Mouse (Mus musculus) neural tube, embryonic 13.5 days (tissue): ENCODE measurements around the gene Lnx1. TPM values are rescaled to one million over a fixed set of nuclear protein-coding genes. Genes with fewer than 3 reads are reported as not detected.

Experiments used
- ATAC-seq: fragments of 200-750 bp; cut with Nextera tagmentation; 2 replicates; pipeline ENCODE4 v1.8.0; 2017; ENCODE audit warnings: low read depth, mild to moderate bottlenecking, moderate TSS enrichment, moderate library complexity
- H3K27ac ChIP-seq: fragments of 300-500 bp; sonication (generic); replicated peaks from 2 replicates; pipeline ENCODE4 v1.5.1; 2015; ENCODE audit warnings: moderate library complexity, mild to moderate bottlenecking, inconsistent platforms
- H3K27me3 ChIP-seq: fragments of 300-500 bp; sonication (generic); 2 replicates; pipeline ENCODE4 v1.6.1; 2015; ENCODE audit warnings: mild to moderate bottlenecking, inconsistent platforms
- H3K36me3 ChIP-seq: fragments of 300-500 bp; sonication (generic); 2 replicates; pipeline ENCODE4 v1.6.1; 2015; ENCODE audit warnings: mild to moderate bottlenecking, inconsistent platforms
- H3K4me1 ChIP-seq: fragments of 300-500 bp; sonication (generic); replicated peaks from 2 replicates; pipeline ENCODE4 v1.6.1; 2015; ENCODE audit warnings: inconsistent platforms
- H3K4me2 ChIP-seq: fragments of 300-500 bp; sonication (generic); 2 replicates; pipeline ENCODE4 v1.6.1; 2015; ENCODE audit warnings: inconsistent platforms, mild to moderate bottlenecking, moderate library complexity
- H3K4me3 ChIP-seq: fragments of 300-500 bp; sonication (generic); 2 replicates; pipeline ENCODE4 v1.5.1; 2015; ENCODE audit warnings: mild to moderate bottlenecking, inconsistent platforms
- H3K9ac ChIP-seq: fragments of 300-500 bp; sonication (generic); 2 replicates; pipeline ENCODE4 v1.6.1; 2015; ENCODE audit warnings: moderate library complexity, mild to moderate bottlenecking, inconsistent platforms
- H3K9me3 ChIP-seq: fragments of 300-500 bp; sonication (generic); 2 replicates; pipeline ENCODE4 v1.6.1; 2016; ENCODE audit warnings: inconsistent platforms
- WGBS: fragments of 180-500 bp; shearing (Covaris S2); methylation state at CpG from one replicate; pipeline ENCODE4 v1.1.7; 2015; 5-methylcytosine and 5-hydroxymethylcytosine counted together
- polyA plus RNA-seq: library from polyadenylated mRNA; unstranded; fragments of >200 nt; fragmentation: Nextera tagmentation; extraction: Ambion mirVana; gene quantifications from 2 replicates; pipeline ENCODE4 v1.2.1, GENCODE M21; 2015

Lnx1 gene
- polyA plus RNA-seq, 1 experiment from 2014 or later: 3.2 TPM

- Histone ChIP-seq H3K27me3 (no peaks in the 10 kb centered on the region), H3K27ac (no peak overlapping the region), H3K9ac (no peak overlapping the region), H3K4me3 (no peak overlapping the region), H3K36me3 (no peaks in the 10 kb centered on the region), H3K9me3 (peaks cover 6% of the 10 kb centered on the region; the same call in 1 of the 2 replicates), H3K4me1 (peaks cover 18% of the 10 kb centered on the region), H3K4me2 (no peak overlapping the region)
- no peak for ATAC-seq
- 64% methylated on average over 4 of the region's 4 CpGs for WGBS
Measured at GRCm38 (mm10) chr5:74725541-74725940, 22.8 kb upstream of the Lnx1 start.

GRCm38 (mm10) chr5:74721816-74722215 lies 19.1 kb upstream of the Lnx1 start:
- Histone ChIP-seq H3K27ac (no peak overlapping the region), H3K27me3 (no peaks in the 10 kb centered on the region), H3K4me3 (no peak overlapping the region), H3K4me1 (peaks cover 15% of the 10 kb centered on the region), H3K9me3 (peaks cover 6% of the 10 kb centered on the region; the same call in 1 of the 2 replicates), H3K4me2 (no peak overlapping the region), H3K9ac (no peak overlapping the region), H3K36me3 (no peaks in the 10 kb centered on the region)
- 74% methylated on average over 3 of the region's 3 CpGs for WGBS
- no peak for ATAC-seq

GRCm38 (mm10) chr5:74720661-74721060 lies 17.9 kb upstream of the Lnx1 start:
- H3K4me3 ChIP-seq: no peak overlapping the region
- no peak overlapping the region for H3K4me2 ChIP-seq
- no peaks in the 10 kb centered on the region for H3K27me3 ChIP-seq
- H3K9ac ChIP-seq: no peak overlapping the region
- peaks cover 6% of the 10 kb centered on the region; the same call in 1 of the 2 replicates for H3K9me3 ChIP-seq
- 60% methylated on average over 9 of the region's 9 CpGs for WGBS
- H3K4me1 ChIP-seq: peaks cover 15% of the 10 kb centered on the region
- no peak overlapping the region for H3K27ac ChIP-seq
- ATAC-seq: peak; percentile 47; the same call in 1 of the 2 replicates
- no peaks in the 10 kb centered on the region for H3K36me3 ChIP-seq

GRCm38 (mm10) chr5:74716165-74716564 lies 13.5 kb upstream of the Lnx1 start:
- Histone ChIP-seq H3K4me3 (no peak overlapping the region), H3K4me2 (no peak overlapping the region), H3K9me3 (no peaks in the 10 kb centered on the region), H3K27ac (no peak overlapping the region), H3K36me3 (no peaks in the 10 kb centered on the region), H3K9ac (no peak overlapping the region), H3K27me3 (no peaks in the 10 kb centered on the region), H3K4me1 (peaks cover 8% of the 10 kb centered on the region; the same call in 1 of the 2 replicates)
- ATAC-seq: no peak
- 12% methylated on average over 7 of the region's 7 CpGs for WGBS

GRCm38 (mm10) chr5:74712811-74713210 lies 10.1 kb upstream of the Lnx1 start:
- no peak overlapping the region for H3K4me3 ChIP-seq
- no peaks in the 10 kb centered on the region for H3K27me3 ChIP-seq
- no peak overlapping the region for H3K27ac ChIP-seq
- no peaks in the 10 kb centered on the region for H3K9me3 ChIP-seq
- ATAC-seq: no peak
- no peaks in the 10 kb centered on the region for H3K4me1 ChIP-seq
- H3K9ac ChIP-seq: no peak overlapping the region
- whole genome bisulfite sequencing: 84% methylated on average over 4 of the region's 4 CpGs
- H3K4me2 ChIP-seq: no peak overlapping the region
- no peaks in the 10 kb centered on the region for H3K36me3 ChIP-seq

GRCm38 (mm10) chr5:74711988-74712387 lies 9.3 kb upstream of the Lnx1 start:
- Histone ChIP-seq H3K4me3 (no peak overlapping the region), H3K4me1 (no peaks in the 10 kb centered on the region), H3K9ac (no peak overlapping the region), H3K27ac (no peak overlapping the region), H3K4me2 (no peak overlapping the region), H3K36me3 (no peaks in the 10 kb centered on the region), H3K9me3 (no peaks in the 10 kb centered on the region), H3K27me3 (no peaks in the 10 kb centered on the region)
- 97% methylated on average over 2 of the region's 2 CpGs for WGBS
- no peak for ATAC-seq

GRCm38 (mm10) chr5:74711056-74711455 lies 8.3 kb upstream of the Lnx1 start:
- Histone ChIP-seq H3K9ac (no peak overlapping the region), H3K4me1 (0 out of 2 replicates have a peak, but pooled peaks cover 5% of the 10 kb centered on the region), H3K4me2 (no peak overlapping the region), H3K36me3 (no peaks in the 10 kb centered on the region), H3K27me3 (no peaks in the 10 kb centered on the region), H3K9me3 (no peaks in the 10 kb centered on the region), H3K4me3 (no peak overlapping the region), H3K27ac (no peak overlapping the region)
- WGBS: 82% methylated on average over 1 of the region's 1 CpGs
- ATAC-seq: no peak

GRCm38 (mm10) chr5:74710181-74710580 lies 7.5 kb upstream of the Lnx1 start:
- Histone ChIP-seq H3K4me3 (no peak overlapping the region), H3K36me3 (no peaks in the 10 kb centered on the region), H3K4me1 (0 out of 2 replicates have a peak, but pooled peaks cover 6% of the 10 kb centered on the region), H3K27me3 (no peaks in the 10 kb centered on the region; the same call in 1 of the 2 replicates), H3K9me3 (no peaks in the 10 kb centered on the region), H3K27ac (no peak overlapping the region), H3K4me2 (no peak overlapping the region), H3K9ac (no peak overlapping the region)
- ATAC-seq: no peak
- WGBS: 90% methylated on average over 4 of the region's 4 CpGs

- H3K9me3 ChIP-seq: no peaks in the 10 kb centered on the region
- H3K36me3 ChIP-seq: no peaks in the 10 kb centered on the region
- WGBS: 1% methylated on average over 8 of the region's 8 CpGs
- no peaks in the 10 kb centered on the region; the same call in 1 of the 2 replicates for H3K27me3 ChIP-seq
- H3K9ac ChIP-seq: 0 out of 2 replicates have a peak overlapping the region, but pooled peaks have one; percentile 45
- peak overlapping the region; percentile 37 for H3K4me3 ChIP-seq
- no peak overlapping the region for H3K27ac ChIP-seq
- ATAC-seq: peak; percentile 94
- peaks cover 20% of the 10 kb centered on the region for H3K4me1 ChIP-seq
- peak overlapping the region; percentile 57 for H3K4me2 ChIP-seq
Measured at GRCm38 (mm10) chr5:74704460-74704790, 1.7 kb upstream of the Lnx1 start.

GRCm38 (mm10) chr5:74703741-74704459 lies 1.2 kb upstream of the Lnx1 start:
- Histone ChIP-seq H3K9me3 (no peaks in the 10 kb centered on the region), H3K4me2 (peak overlapping the region; percentile 57), H3K9ac (peak overlapping the region; percentile 45; the same call in 1 of the 2 replicates), H3K4me3 (peak overlapping the region; percentile 37), H3K27ac (no peak overlapping the region), H3K27me3 (no peaks in the 10 kb centered on the region; the same call in 1 of the 2 replicates), H3K36me3 (no peaks in the 10 kb centered on the region), H3K4me1 (peaks cover 20% of the 10 kb centered on the region)
- ATAC-seq: peak; percentile 86
- WGBS: 15% methylated on average over 17 of the region's 17 CpGs

GRCm38 (mm10) chr5:74700918-74701317 lies 1.8 kb downstream of the Lnx1 start:
- no peak for ATAC-seq

GRCm38 (mm10) chr5:74699673-74700072 lies 3.0 kb downstream of the Lnx1 start:
- H3K4me1 ChIP-seq: peaks cover 9% of the 10 kb centered on the region
- H3K4me3 ChIP-seq: no peak overlapping the region
- no peaks in the 10 kb centered on the region for H3K36me3 ChIP-seq
- no peaks in the 10 kb centered on the region for H3K27me3 ChIP-seq
- WGBS: 89% methylated on average over 1 of the region's 1 CpGs
- no peak for ATAC-seq
- no peak overlapping the region for H3K4me2 ChIP-seq
- no peak overlapping the region for H3K9ac ChIP-seq
- no peak overlapping the region for H3K27ac ChIP-seq
- H3K9me3 ChIP-seq: no peaks in the 10 kb centered on the region

More at GRCm38 (mm10) chr5:74700918-74701317, 1.8 kb downstream of the Lnx1 start:
- H3K9ac ChIP-seq: no peak overlapping the region
- 86% methylated on average over 2 of the region's 2 CpGs for WGBS
- no peak overlapping the region for H3K4me2 ChIP-seq
- H3K36me3 ChIP-seq: no peaks in the 10 kb centered on the region
- no peak overlapping the region for H3K4me3 ChIP-seq
- H3K9me3 ChIP-seq: no peaks in the 10 kb centered on the region
- H3K4me1 ChIP-seq: peaks cover 14% of the 10 kb centered on the region
- no peaks in the 10 kb centered on the region; the same call in 1 of the 2 replicates for H3K27me3 ChIP-seq
- no peak overlapping the region for H3K27ac ChIP-seq

- Histone ChIP-seq H3K9me3 (no peaks in the 10 kb centered on the region), H3K27ac (no peak overlapping the region), H3K27me3 (no peaks in the 10 kb centered on the region), H3K4me3 (no peak overlapping the region), H3K4me2 (no peak overlapping the region), H3K4me1 (no peaks in the 10 kb centered on the region), H3K36me3 (no peaks in the 10 kb centered on the region), H3K9ac (no peak overlapping the region)
- 70% methylated on average over 9 of the region's 9 CpGs for WGBS
- no peak for ATAC-seq
Measured at GRCm38 (mm10) chr5:74697534-74697933, 5.2 kb downstream of the Lnx1 start.
